Mouse (Mus musculus): ENCODE data around the gene Zscan5b.
"Not testable (repeated sequence)": the region's sequence is repeated elsewhere in the genome, so short reads cannot be mapped to it uniquely, and the experiment has no call there.

The Zscan5b gene

GRCm38 (mm10) chr7:6244361-6245292 lies 22.5 kb downstream of the Zscan5b start:
- peak; percentile 14 to 49 for DNase-seq

GRCm38 (mm10) chr7:6252410-6252809 lies 30.3 kb downstream of the Zscan5b start, which contains the start of gene Epp13:
Gene Epp13, plus strand, starts transcription at chr7:6252710.
- DNase-seq, result no peak

GRCm38 (mm10) chr7:6254451-6254850 lies 32.4 kb downstream of the Zscan5b start:
- DNase-seq, result no peak

- no peak for DNase-seq
Observed at GRCm38 (mm10) chr7:6257386-6257785, 35.3 kb downstream of the Zscan5b start.

GRCm38 (mm10) chr7:6258232-6259220 lies 36.4 kb downstream of the Zscan5b start:
- no peak for DNase-seq

- not testable (repeated sequence) for DNase-seq
Observed at GRCm38 (mm10) chr7:6260004-6260403, 37.9 kb downstream of the Zscan5b start.

- peak in 1 of 2 experiments; percentile 20 for DNase-seq
Observed at GRCm38 (mm10) chr7:6262120-6262519, 40.0 kb downstream of the Zscan5b start.

GRCm38 (mm10) chr7:6262984-6263383 lies 40.9 kb downstream of the Zscan5b start:
- no peak for DNase-seq

- DNase-seq, result peak in 1 of 2 experiments; percentile 53
Observed at GRCm38 (mm10) chr7:6265695-6266094, 43.6 kb downstream of the Zscan5b start.

- no peak for DNase-seq
Observed at GRCm38 (mm10) chr7:6277906-6278305, 55.8 kb downstream of the Zscan5b start.

GRCm38 (mm10) chr7:6282749-6283148 lies 60.7 kb downstream of the Zscan5b start:
- DNase-seq, result peak; percentile 69 to 90

- DNase-seq, result peak; percentile 85 to 86
Observed at GRCm38 (mm10) chr7:6283451-6284075, 61.5 kb downstream of the Zscan5b start.

- DNase-seq, result no peak
Observed at GRCm38 (mm10) chr7:6284442-6285012, 62.4 kb downstream of the Zscan5b start.

- no peak for DNase-seq
Observed at GRCm38 (mm10) chr7:6285366-6285765, 63.3 kb downstream of the Zscan5b start.

- DNase-seq, result peak; percentile 99
Observed at GRCm38 (mm10) chr7:6285842-6286705, 64.0 kb downstream of the Zscan5b start, which contains the start of gene Zfp667. Gene Zfp667, plus strand, starts transcription at chr7:6286579.

GRCm38 (mm10) chr7:6286921-6287531 lies 64.9 kb downstream of the Zscan5b start:
- DNase-seq, result no peak
